Mouse (Mus musculus): ENCODE results near the gene Smchd1. TPM values are rescaled to one million over a fixed set of nuclear protein-coding genes. Genes with fewer than 3 reads are reported as not detected.

Smchd1 gene
- polyA plus RNA-seq, 1 experiment, result 113 TPM

GRCm38 (mm10) chr17:71317571-71317970 lies 157.6 kb downstream of the Smchd1 start:
- H3K27ac ChIP-seq (ENCODE audit: insufficient read depth, low read length), result no peak overlapping the region
- no peaks in the 10 kb centered on the region for H3K4me1 ChIP-seq (ENCODE audit: control insufficient read depth, insufficient read depth, low read length)
- no peaks in the 10 kb centered on the region for H3K27me3 ChIP-seq (ENCODE audit: control insufficient read depth, insufficient read depth, low read length, poor library complexity, severe bottlenecking)
- no peaks in the 10 kb centered on the region for H3K9me3 ChIP-seq (replicated peaks; ENCODE audit: control insufficient read depth, insufficient read depth, low read length, poor library complexity, severe bottlenecking)
- TF ChIP-seq CTCF (IDR thresholded peaks at IDR 0.05; ENCODE audit: low read depth, low read length), result no peak
- no peak for TF ChIP-seq EP300 (IDR thresholded peaks at IDR 0.05; ENCODE audit: insufficient read depth, low read depth, low read length)
- no peak for TF ChIP-seq POLR2A (IDR thresholded peaks at IDR 0.05; ENCODE audit: insufficient read depth, low read length)
- H3K36me3 ChIP-seq (ENCODE audit: control insufficient read depth, insufficient read depth, low read length, poor library complexity, severe bottlenecking), result no peaks in the 10 kb centered on the region
- no peak overlapping the region for H3K4me3 ChIP-seq (ENCODE audit: low read depth, low read length)
- no peak overlapping the region for H3K9ac ChIP-seq (ENCODE audit: low read depth, poor library complexity, severe bottlenecking)

- Histone ChIP-seq H3K27ac (ENCODE audit: insufficient read depth, low read length) (no peak overlapping the region), H3K36me3 (ENCODE audit: control insufficient read depth, insufficient read depth, low read length, poor library complexity, severe bottlenecking) (no peaks in the 10 kb centered on the region), H3K9ac (ENCODE audit: low read depth, poor library complexity, severe bottlenecking) (no peak overlapping the region), H3K4me3 (ENCODE audit: low read depth, low read length) (no peak overlapping the region), H3K9me3 (replicated peaks; ENCODE audit: control insufficient read depth, insufficient read depth, low read length, poor library complexity, severe bottlenecking) (no peaks in the 10 kb centered on the region), H3K4me1 (ENCODE audit: control insufficient read depth, insufficient read depth, low read length) (no peaks in the 10 kb centered on the region), H3K27me3 (ENCODE audit: control insufficient read depth, insufficient read depth, low read length, poor library complexity, severe bottlenecking) (peaks cover 12% of the 10 kb centered on the region)
- no peak for TF ChIP-seq CTCF (IDR thresholded peaks at IDR 0.05; ENCODE audit: low read depth, low read length)
- no peak for TF ChIP-seq EP300 (IDR thresholded peaks at IDR 0.05; ENCODE audit: insufficient read depth, low read depth, low read length)
- TF ChIP-seq POLR2A (IDR thresholded peaks at IDR 0.05; ENCODE audit: insufficient read depth, low read length), result no peak
Measured at GRCm38 (mm10) chr17:71314315-71314714, 160.8 kb downstream of the Smchd1 start.

- peak within 1 kb of the TSS; percentile 78 for H3K4me3 ChIP-seq (ENCODE audit: low read depth, low read length)
- H3K4me1 ChIP-seq (ENCODE audit: control insufficient read depth, insufficient read depth, low read length), result no peaks in the 10 kb centered on the region
- no peaks in the 10 kb centered on the region for H3K9me3 ChIP-seq (replicated peaks; ENCODE audit: control insufficient read depth, insufficient read depth, low read length, poor library complexity, severe bottlenecking)
- peak within 1 kb of the TSS; percentile 73 for H3K9ac ChIP-seq (ENCODE audit: low read depth, poor library complexity, severe bottlenecking)
- H3K27ac ChIP-seq (ENCODE audit: insufficient read depth, low read length), result no peak within 1 kb of the TSS
- H3K27me3 ChIP-seq (ENCODE audit: control insufficient read depth, insufficient read depth, low read length, poor library complexity, severe bottlenecking), result peaks cover 14% of the 10 kb centered on the region
- TF ChIP-seq CTCF (IDR thresholded peaks at IDR 0.05; ENCODE audit: low read depth, low read length) (no peak), POLR2A (IDR thresholded peaks at IDR 0.05; ENCODE audit: insufficient read depth, low read length) (no peak), EP300 (IDR thresholded peaks at IDR 0.05; ENCODE audit: insufficient read depth, low read depth, low read length) (no peak)
- no peaks in the 10 kb centered on the region for H3K36me3 ChIP-seq (ENCODE audit: control insufficient read depth, insufficient read depth, low read length, poor library complexity, severe bottlenecking)
Measured at GRCm38 (mm10) chr17:71311340-71312171, 163.6 kb downstream of the Smchd1 start, which contains the start of gene Emilin2. Gene Emilin2, minus strand, starts transcription at chr17:71311978.

- no peak for TF ChIP-seq POLR2A (IDR thresholded peaks at IDR 0.05; ENCODE audit: insufficient read depth, low read length)
- no peak for TF ChIP-seq CTCF (IDR thresholded peaks at IDR 0.05; ENCODE audit: low read depth, low read length)
- no peak for TF ChIP-seq EP300 (IDR thresholded peaks at IDR 0.05; ENCODE audit: insufficient read depth, low read depth, low read length)
- H3K27ac ChIP-seq (ENCODE audit: insufficient read depth, low read length), result no peak overlapping the region
- H3K4me1 ChIP-seq (ENCODE audit: control insufficient read depth, insufficient read depth, low read length), result no peaks in the 10 kb centered on the region
- H3K4me3 ChIP-seq (ENCODE audit: low read depth, low read length), result peak overlapping the region; percentile 78
- no peaks in the 10 kb centered on the region for H3K36me3 ChIP-seq (ENCODE audit: control insufficient read depth, insufficient read depth, low read length, poor library complexity, severe bottlenecking)
- peak overlapping the region; percentile 73 for H3K9ac ChIP-seq (ENCODE audit: low read depth, poor library complexity, severe bottlenecking)
- no peaks in the 10 kb centered on the region for H3K9me3 ChIP-seq (replicated peaks; ENCODE audit: control insufficient read depth, insufficient read depth, low read length, poor library complexity, severe bottlenecking)
- H3K27me3 ChIP-seq (ENCODE audit: control insufficient read depth, insufficient read depth, low read length, poor library complexity, severe bottlenecking), result peaks cover 14% of the 10 kb centered on the region
Measured at GRCm38 (mm10) chr17:71310486-71311339, 164.4 kb downstream of the Smchd1 start.

- peak overlapping the region; percentile 78 for H3K4me3 ChIP-seq (ENCODE audit: low read depth, low read length)
Measured at GRCm38 (mm10) chr17:71309711-71310485, 165.2 kb downstream of the Smchd1 start.

More at GRCm38 (mm10) chr17:71309711-71310485, 165.2 kb downstream of the Smchd1 start:
- Histone ChIP-seq H3K9me3 (replicated peaks; ENCODE audit: control insufficient read depth, insufficient read depth, low read length, poor library complexity, severe bottlenecking) (no peaks in the 10 kb centered on the region), H3K36me3 (ENCODE audit: control insufficient read depth, insufficient read depth, low read length, poor library complexity, severe bottlenecking) (no peaks in the 10 kb centered on the region), H3K4me1 (ENCODE audit: control insufficient read depth, insufficient read depth, low read length) (no peaks in the 10 kb centered on the region), H3K9ac (ENCODE audit: low read depth, poor library complexity, severe bottlenecking) (peak overlapping the region; percentile 73; the same call in 1 of the 2 replicates), H3K27me3 (ENCODE audit: control insufficient read depth, insufficient read depth, low read length, poor library complexity, severe bottlenecking) (peaks cover 14% of the 10 kb centered on the region), H3K27ac (ENCODE audit: insufficient read depth, low read length) (no peak overlapping the region)
- TF ChIP-seq CTCF (IDR thresholded peaks at IDR 0.05; ENCODE audit: low read depth, low read length) (no peak), POLR2A (IDR thresholded peaks at IDR 0.05; ENCODE audit: insufficient read depth, low read length) (no peak), EP300 (IDR thresholded peaks at IDR 0.05; ENCODE audit: insufficient read depth, low read depth, low read length) (no peak)
